Mouse (Mus musculus) embryonic facial prominence, embryonic 12.5 days (tissue): ENCODE measurements at regions not wholly inside any gene's neighbourhood (a gene's known extent, or its start where the extent isn't known, plus 50 kb on each side); places are given as distances from the start of the nearest gene placed in this dataset.

Source experiments
- ATAC-seq: fragments of 200-750 bp; cut with Nextera tagmentation; 2 replicates; pipeline ENCODE4 v1.8.0; 2017; ENCODE audit not compliant: insufficient number of reproducible peaks, insufficient read depth, low FRiP score, low TSS enrichment
- H3K27ac ChIP-seq: fragments of 300-500 bp; sonication (generic); 2 replicates; pipeline ENCODE4 v1.5.1; 2016; ENCODE audit warnings: mild to moderate bottlenecking
- H3K27me3 ChIP-seq: fragments of 300-500 bp; sonication (generic); 2 replicates; pipeline ENCODE4 v1.6.1; 2016; ENCODE audit warnings: mild to moderate bottlenecking, moderate library complexity
- H3K36me3 ChIP-seq: fragments of 300-500 bp; sonication (generic); 2 replicates; pipeline ENCODE4 v1.6.1; 2016; ENCODE audit warnings: mild to moderate bottlenecking
- H3K4me1 ChIP-seq: fragments of 300-500 bp; sonication (generic); 2 replicates; pipeline ENCODE4 v1.6.1; 2016
- H3K4me2 ChIP-seq: fragments of 300-500 bp; sonication (generic); replicated peaks from 2 replicates; pipeline ENCODE4 v1.6.1; 2016; ENCODE audit warnings: mild to moderate bottlenecking, moderate library complexity
- H3K4me3 ChIP-seq: fragments of 300-500 bp; sonication (generic); 2 replicates; pipeline ENCODE4 v1.5.1; 2016; ENCODE audit warnings: mild to moderate bottlenecking
- H3K9ac ChIP-seq: fragments of 300-500 bp; sonication (generic); 2 replicates; pipeline ENCODE4 v1.6.1; 2016; ENCODE audit warnings: mild to moderate bottlenecking, moderate library complexity
- H3K9me3 ChIP-seq: fragments of 300-500 bp; sonication (generic); 2 replicates; pipeline ENCODE4 v1.6.1; 2016; ENCODE audit warnings: mild to moderate bottlenecking, moderate library complexity
- WGBS: fragments of 180-500 bp; shearing (Covaris S2); methylation state at CpG from one replicate; pipeline ENCODE4 v1.1.7; 2016; 5-methylcytosine and 5-hydroxymethylcytosine counted together

GRCm38 (mm10) chr10:67776851-67777250 is 135.6 kb downstream of the Zfp365 start:
- WGBS: 90% methylated on average over 9 of the region's 9 CpGs
- no peaks in the 10 kb centered on the region for H3K4me1 ChIP-seq
- no peak overlapping the region for H3K27ac ChIP-seq
- no peaks in the 10 kb centered on the region for H3K27me3 ChIP-seq
- H3K4me3 ChIP-seq: no peak overlapping the region
- H3K36me3 ChIP-seq: no peaks in the 10 kb centered on the region
- no peaks in the 10 kb centered on the region for H3K9me3 ChIP-seq
- H3K4me2 ChIP-seq: no peak overlapping the region
- H3K9ac ChIP-seq: no peak overlapping the region
- ATAC-seq: no peak

- Histone ChIP-seq H3K4me1 (no peaks in the 10 kb centered on the region), H3K36me3 (no peaks in the 10 kb centered on the region), H3K27me3 (no peaks in the 10 kb centered on the region), H3K27ac (no peak overlapping the region), H3K4me2 (no peak overlapping the region), H3K9me3 (no peaks in the 10 kb centered on the region), H3K9ac (no peak overlapping the region), H3K4me3 (no peak overlapping the region)
- WGBS: 81% methylated on average over 8 of the region's 8 CpGs
- no peak for ATAC-seq
These were observed 140.7 kb downstream of the Zfp365 start for GRCm38 (mm10) chr10:67771796-67772195.

- Histone ChIP-seq H3K4me3 (no peak overlapping the region), H3K27me3 (no peaks in the 10 kb centered on the region), H3K9ac (no peak overlapping the region), H3K4me1 (no peaks in the 10 kb centered on the region), H3K27ac (no peak overlapping the region), H3K4me2 (no peak overlapping the region), H3K9me3 (peaks cover 3% of the 10 kb centered on the region; the same call in 1 of the 2 replicates), H3K36me3 (no peaks in the 10 kb centered on the region)
- 43% methylated on average over 13 of the region's 13 CpGs for WGBS
- no peak for ATAC-seq
These were observed 146.4 kb downstream of the Zfp365 start for GRCm38 (mm10) chr10:67766099-67766498.

DNA sequence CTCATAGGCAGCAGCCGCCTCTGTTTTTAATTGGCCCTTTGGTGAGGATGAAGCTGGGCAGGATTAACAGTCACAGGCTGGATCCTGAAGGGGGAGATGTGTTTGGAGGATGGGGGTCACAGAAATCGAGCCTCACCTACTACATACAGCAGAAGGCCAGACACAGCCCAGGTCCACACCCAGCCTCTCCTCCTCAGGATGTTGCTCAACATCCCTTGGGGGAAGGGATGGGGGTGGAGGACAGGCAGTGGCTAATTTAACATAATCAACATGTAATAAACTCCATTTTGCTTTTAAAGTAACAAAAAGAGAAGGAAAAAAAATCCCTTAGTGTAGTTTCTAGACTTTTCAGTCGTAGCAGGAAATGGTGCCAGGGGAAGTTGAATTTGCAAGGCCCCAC is 152.0 kb downstream of the Zfp365 start:
- no peak overlapping the region for H3K9ac ChIP-seq
- H3K4me2 ChIP-seq: no peak overlapping the region
- no peaks in the 10 kb centered on the region for H3K36me3 ChIP-seq
- H3K27me3 ChIP-seq: no peaks in the 10 kb centered on the region
- no peak for ATAC-seq
- 0 out of 2 replicates have a peak, but pooled peaks cover 4% of the 10 kb centered on the region for H3K4me1 ChIP-seq
- no peak overlapping the region for H3K4me3 ChIP-seq
- H3K27ac ChIP-seq: no peak overlapping the region
- 52% methylated on average over 3 of the region's 3 CpGs for WGBS
- peaks cover 3% of the 10 kb centered on the region; the same call in 1 of the 2 replicates for H3K9me3 ChIP-seq

GRCm38 (mm10) chr10:67748121-67748520 is 164.3 kb downstream of the Zfp365 start:
- Histone ChIP-seq H3K4me3 (no peak overlapping the region), H3K4me1 (0 out of 2 replicates have a peak, but pooled peaks cover 5% of the 10 kb centered on the region), H3K27ac (no peak overlapping the region), H3K9ac (no peak overlapping the region), H3K9me3 (no peaks in the 10 kb centered on the region), H3K36me3 (no peaks in the 10 kb centered on the region), H3K4me2 (no peak overlapping the region), H3K27me3 (no peaks in the 10 kb centered on the region)
- 59% methylated on average over 4 of the region's 4 CpGs for WGBS
- no peak for ATAC-seq

GRCm38 (mm10) chr10:67747461-67747860 is 165.0 kb downstream of the Zfp365 start:
- ATAC-seq: no peak
- Histone ChIP-seq H3K36me3 (no peaks in the 10 kb centered on the region), H3K9me3 (no peaks in the 10 kb centered on the region), H3K9ac (no peak overlapping the region), H3K27me3 (no peaks in the 10 kb centered on the region), H3K4me2 (no peak overlapping the region), H3K4me3 (no peak overlapping the region), H3K4me1 (0 out of 2 replicates have a peak, but pooled peaks cover 5% of the 10 kb centered on the region), H3K27ac (no peak overlapping the region)
- WGBS: 25% methylated on average over 3 of the region's 3 CpGs

DNA sequence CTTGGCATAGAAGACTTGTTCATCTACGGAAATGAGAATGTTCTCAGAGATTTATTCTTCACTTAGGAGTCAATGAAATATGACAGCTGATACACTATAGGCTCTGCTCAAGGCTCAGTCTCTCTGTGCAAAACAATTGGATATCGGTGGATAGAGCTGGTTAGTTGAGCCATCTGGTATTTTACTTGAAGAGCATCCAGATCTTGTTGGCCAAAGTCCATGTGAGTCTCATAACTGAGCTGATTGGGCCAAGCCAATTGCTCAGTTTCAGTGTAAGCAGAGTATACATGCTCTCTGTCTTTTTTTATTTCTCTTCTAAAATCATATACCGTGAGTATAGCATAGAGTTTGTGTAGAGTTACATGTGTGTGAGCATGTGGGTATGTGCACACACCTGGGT is 166.3 kb downstream of the Zfp365 start:
- Histone ChIP-seq H3K9me3 (no peaks in the 10 kb centered on the region), H3K27ac (no peak overlapping the region), H3K4me1 (0 out of 2 replicates have a peak, but pooled peaks cover 5% of the 10 kb centered on the region), H3K4me2 (no peak overlapping the region), H3K9ac (no peak overlapping the region), H3K36me3 (no peaks in the 10 kb centered on the region), H3K27me3 (no peaks in the 10 kb centered on the region), H3K4me3 (no peak overlapping the region)
- ATAC-seq: no peak
- WGBS: 94% methylated on average over 3 of the region's 3 CpGs

- Histone ChIP-seq H3K9ac (no peak overlapping the region), H3K4me2 (no peak overlapping the region), H3K27ac (no peak overlapping the region), H3K36me3 (no peaks in the 10 kb centered on the region), H3K9me3 (no peaks in the 10 kb centered on the region), H3K27me3 (no peaks in the 10 kb centered on the region), H3K4me1 (0 out of 2 replicates have a peak, but pooled peaks cover 5% of the 10 kb centered on the region), H3K4me3 (no peak overlapping the region)
- WGBS: 38% methylated on average over 9 of the region's 9 CpGs
- peak; percentile 41; the same call in 1 of the 2 replicates for ATAC-seq
These were observed 168.9 kb downstream of the Zfp365 start for GRCm38 (mm10) chr10:67743561-67743960.

GRCm38 (mm10) chr10:67742824-67743223 is 169.6 kb downstream of the Zfp365 start:
- H3K36me3 ChIP-seq: no peaks in the 10 kb centered on the region
- H3K27ac ChIP-seq: no peak overlapping the region
- H3K4me3 ChIP-seq: no peak overlapping the region
- H3K27me3 ChIP-seq: no peaks in the 10 kb centered on the region
- no peak overlapping the region for H3K4me2 ChIP-seq
- no peaks in the 10 kb centered on the region for H3K9me3 ChIP-seq
- H3K9ac ChIP-seq: no peak overlapping the region
- 87% methylated on average over 8 of the region's 8 CpGs for WGBS
- no peak for ATAC-seq
- 0 out of 2 replicates have a peak, but pooled peaks cover 5% of the 10 kb centered on the region for H3K4me1 ChIP-seq

DNA sequence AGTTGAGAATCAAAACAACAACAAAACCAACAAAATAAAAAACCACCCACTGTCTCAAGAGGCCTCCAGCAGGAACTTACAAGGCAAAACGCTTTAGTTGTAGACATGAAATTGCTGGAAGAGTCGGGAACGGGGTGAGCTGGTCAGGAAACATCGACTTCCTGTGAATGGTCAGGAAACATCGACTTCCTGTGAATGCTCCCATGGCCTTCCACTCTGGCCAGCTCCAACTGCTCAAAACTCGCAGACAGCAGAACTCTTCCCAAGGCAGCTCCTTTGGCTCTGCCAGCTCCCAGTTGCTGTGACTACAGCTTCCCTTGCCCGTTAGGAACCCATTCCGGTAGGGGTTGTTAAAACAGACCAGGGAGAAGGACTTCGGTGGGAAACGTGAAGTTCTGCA is 170.2 kb downstream of the Zfp365 start:
- H3K4me2 ChIP-seq: no peak overlapping the region
- no peak overlapping the region for H3K9ac ChIP-seq
- no peaks in the 10 kb centered on the region for H3K9me3 ChIP-seq
- no peak overlapping the region for H3K4me3 ChIP-seq
- no peaks in the 10 kb centered on the region for H3K36me3 ChIP-seq
- ATAC-seq: no peak
- H3K27ac ChIP-seq: no peak overlapping the region
- WGBS: 68% methylated on average over 10 of the region's 10 CpGs
- 0 out of 2 replicates have a peak, but pooled peaks cover under 1% of the 10 kb centered on the region for H3K4me1 ChIP-seq
- H3K27me3 ChIP-seq: no peaks in the 10 kb centered on the region

- Histone ChIP-seq H3K4me2 (no peak overlapping the region), H3K36me3 (no peaks in the 10 kb centered on the region), H3K27me3 (no peaks in the 10 kb centered on the region), H3K4me3 (no peak overlapping the region), H3K9ac (no peak overlapping the region), H3K9me3 (no peaks in the 10 kb centered on the region), H3K27ac (no peak overlapping the region), H3K4me1 (no peaks in the 10 kb centered on the region)
- no peak for ATAC-seq
- WGBS: 58% methylated on average over 1 of the region's 1 CpGs
These were observed 173.3 kb downstream of the Zfp365 start for GRCm38 (mm10) chr10:67739199-67739598.

- Histone ChIP-seq H3K27ac (no peak overlapping the region), H3K9me3 (no peaks in the 10 kb centered on the region)
- 79% methylated on average over 10 of the region's 10 CpGs for WGBS
These were observed 175.8 kb downstream of the Zfp365 start for GRCm38 (mm10) chr10:67736636-67737035.

GRCm38 (mm10) chr10:67731577-67731976 is 180.9 kb downstream of the Zfp365 start:
- 63% methylated on average over 9 of the region's 9 CpGs for whole genome bisulfite sequencing

More at GRCm38 (mm10) chr10:67736636-67737035, 175.8 kb downstream of the Zfp365 start:
- H3K9ac ChIP-seq: no peak overlapping the region
- no peaks in the 10 kb centered on the region for H3K36me3 ChIP-seq
- H3K4me2 ChIP-seq: no peak overlapping the region
- H3K4me3 ChIP-seq: no peak overlapping the region
- no peaks in the 10 kb centered on the region for H3K4me1 ChIP-seq
- no peak for ATAC-seq
- H3K27me3 ChIP-seq: no peaks in the 10 kb centered on the region

More at GRCm38 (mm10) chr10:67731577-67731976, 180.9 kb downstream of the Zfp365 start:
- Histone ChIP-seq H3K9ac (no peak overlapping the region), H3K36me3 (no peaks in the 10 kb centered on the region), H3K4me2 (no peak overlapping the region), H3K4me3 (no peak overlapping the region), H3K27me3 (no peaks in the 10 kb centered on the region; the same call in 1 of the 2 replicates), H3K9me3 (no peaks in the 10 kb centered on the region), H3K27ac (no peak overlapping the region), H3K4me1 (no peaks in the 10 kb centered on the region)
- ATAC-seq: no peak
